Mouse (Mus musculus): ENCODE data around the gene Lrp3.

Gene Lrp3

DNA sequence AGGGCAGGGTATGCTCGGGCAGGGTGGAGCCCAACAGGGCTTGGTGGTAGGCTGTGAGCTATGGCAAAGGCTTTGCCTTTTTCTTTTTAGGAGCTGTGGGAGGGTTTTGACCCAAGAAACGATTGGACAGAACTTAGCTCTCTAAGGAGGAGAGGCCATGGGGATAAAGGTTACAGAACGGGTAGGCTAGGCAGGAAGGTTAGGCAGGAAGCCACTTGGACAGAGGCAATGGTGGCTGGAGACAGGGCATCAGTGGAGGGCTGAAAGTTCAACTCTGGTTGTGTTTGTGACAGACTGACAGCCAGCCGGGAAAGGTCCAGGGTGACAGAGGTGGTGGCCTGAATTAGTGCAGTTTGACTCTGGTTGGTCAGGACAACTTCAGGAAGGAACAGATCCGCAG is 25.6 kb downstream of the Lrp3 start:
- no peak for DNase-seq (ENCODE audit: inconsistent ontology term)

DNA sequence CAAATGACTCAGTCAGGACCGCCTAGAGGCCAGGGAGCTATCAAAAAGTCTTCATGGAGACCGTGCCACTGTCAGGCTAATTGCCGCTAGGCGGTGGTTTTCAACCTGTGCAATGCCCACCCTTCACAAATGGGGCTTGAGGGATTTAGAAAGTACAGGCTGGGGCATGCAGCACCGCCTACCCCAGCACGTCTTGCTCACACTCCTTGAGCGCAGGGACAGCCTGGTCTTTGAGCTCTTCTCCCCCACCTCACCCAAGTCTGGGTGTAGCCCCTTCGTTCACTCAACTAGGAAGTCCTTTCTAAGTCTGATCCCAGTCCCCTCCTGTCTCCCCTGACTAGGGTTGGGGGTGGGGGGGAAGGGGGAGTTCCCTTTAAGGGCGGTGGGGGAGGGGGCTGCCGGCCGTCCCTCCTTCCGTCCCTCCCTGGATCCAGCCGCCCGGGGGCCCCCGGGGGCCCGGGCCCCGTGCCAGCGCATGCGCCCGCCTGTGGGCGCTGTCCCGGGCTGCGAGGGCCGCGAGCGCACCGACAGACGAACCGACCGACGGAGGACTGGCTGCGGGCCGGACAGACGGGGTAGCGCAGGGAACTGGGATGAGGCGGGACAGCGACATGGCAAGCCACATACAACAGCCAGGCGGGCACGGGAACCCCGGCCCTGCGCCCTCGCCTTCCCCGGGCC is 29.3 kb downstream of the Lrp3 start, which contains the start of gene Slc7a10:
Slc7a10 (plus strand) TSS at position 497 of the 681 bp plus-strand sequence.
- DNase-seq (ENCODE audit: inconsistent ontology term), result no peak

DNA sequence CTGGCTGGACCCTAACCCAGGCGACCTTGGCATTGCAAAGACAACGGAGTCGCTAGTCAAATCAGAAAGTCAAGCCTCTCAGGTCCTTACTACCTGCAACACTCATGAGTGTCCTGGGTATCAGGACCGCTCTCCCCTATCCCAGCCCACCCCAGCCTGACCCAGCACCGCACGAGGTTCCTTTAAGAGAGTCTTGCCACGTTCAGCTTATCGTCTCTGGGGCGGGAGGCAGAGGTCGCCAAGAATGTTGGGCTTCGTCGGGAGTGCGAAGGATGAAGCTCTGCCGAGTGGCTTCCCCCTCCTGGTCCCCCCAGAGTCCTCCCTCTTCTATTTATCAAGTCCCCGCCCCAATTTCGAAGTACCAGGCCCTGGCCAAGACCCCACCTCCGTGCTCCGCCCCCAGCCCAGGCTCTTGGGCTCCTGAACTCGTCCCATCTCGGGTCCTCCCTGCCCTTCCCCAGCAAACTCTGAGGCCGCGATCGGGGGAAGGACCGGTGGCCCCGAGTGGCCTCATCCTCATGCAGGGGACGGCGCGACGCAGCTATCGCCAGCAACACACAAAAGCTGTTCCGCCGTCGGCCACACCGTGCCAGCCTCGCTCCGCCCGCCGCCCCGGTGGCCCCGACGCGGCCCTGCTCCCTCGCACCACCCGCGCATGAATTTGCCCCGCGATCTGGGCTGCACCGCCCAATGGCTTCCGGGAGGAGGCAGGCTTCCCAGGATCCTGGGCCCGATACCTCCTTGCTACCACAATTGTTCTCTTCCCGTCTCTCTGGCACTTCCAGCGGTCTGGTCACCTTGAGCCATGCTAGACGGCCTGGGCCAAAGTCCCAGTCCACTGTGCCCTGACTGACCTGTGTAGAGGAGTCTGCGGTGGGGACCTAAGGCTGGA is 30.2 kb downstream of the Lrp3 start:
- peak; percentile 37 for DNase-seq (ENCODE audit: inconsistent ontology term)

DNA sequence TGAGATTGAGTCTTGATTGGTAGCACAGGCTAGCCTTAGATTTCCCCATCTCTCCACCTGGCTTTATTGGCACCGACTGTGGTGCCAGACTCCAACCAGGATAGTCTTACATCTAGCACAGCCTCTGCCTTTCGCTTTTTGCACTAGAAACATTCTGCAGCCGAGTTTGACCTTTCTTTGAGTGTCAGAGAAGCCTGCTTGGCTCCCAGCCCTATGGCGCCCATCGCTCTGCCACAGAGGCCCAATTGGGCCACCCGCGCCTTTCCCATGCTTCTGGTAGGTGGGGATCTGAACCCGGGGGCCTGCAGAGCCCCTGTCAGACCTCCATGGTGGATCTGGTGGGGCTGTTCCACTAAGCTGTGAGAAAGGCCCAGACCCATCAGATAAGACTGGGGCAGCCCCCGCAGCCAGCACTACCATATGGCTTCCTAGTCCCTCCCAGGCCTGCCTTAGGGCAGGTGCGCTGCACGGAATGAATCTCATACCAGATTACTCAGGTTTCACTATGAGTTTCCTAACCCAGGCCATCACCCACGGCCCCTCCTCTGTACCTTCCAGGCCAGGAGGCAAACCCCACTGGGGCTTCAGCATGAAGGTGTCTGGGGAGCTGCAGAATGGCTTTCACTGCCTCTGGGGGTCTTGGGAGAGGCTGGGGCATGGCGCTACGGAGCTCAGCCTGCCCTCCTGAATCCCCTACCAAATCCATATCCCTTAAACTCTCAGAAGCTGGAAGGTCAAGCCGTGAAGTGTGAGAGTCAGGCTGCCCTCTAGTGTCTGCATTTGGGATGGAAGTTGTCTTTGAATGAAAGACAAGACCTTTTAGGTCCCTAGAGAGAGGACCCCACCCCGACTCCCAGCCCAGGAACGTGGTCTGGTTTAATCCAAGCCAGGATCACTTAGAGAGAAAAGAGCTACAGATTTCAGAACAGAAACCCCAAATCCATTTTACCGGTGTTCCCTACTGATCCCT is 38.6 kb downstream of the Lrp3 start:
- peak; percentile 19 for DNase-seq (ENCODE audit: inconsistent ontology term)

DNA sequence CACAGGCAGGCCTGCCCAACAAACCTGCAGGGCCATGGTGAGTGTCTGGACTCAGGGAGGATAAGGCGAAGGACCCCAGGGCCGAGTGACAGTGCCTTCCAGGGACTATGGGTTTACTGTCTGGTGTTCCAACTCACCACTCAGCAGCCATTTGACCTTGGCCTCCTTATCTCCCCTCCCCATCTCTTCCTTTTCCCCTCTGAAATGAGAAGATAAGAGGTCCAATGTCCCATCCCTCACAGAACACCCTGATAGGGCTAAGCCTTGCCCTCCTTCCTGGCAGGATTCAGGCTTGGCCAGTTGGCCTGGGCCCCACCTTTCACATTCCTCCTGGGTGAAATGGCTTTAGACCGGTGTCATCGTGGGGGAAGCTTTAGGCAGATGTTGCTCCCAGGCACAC is 39.8 kb downstream of the Lrp3 start:
- no peak for DNase-seq (ENCODE audit: inconsistent ontology term)

DNA sequence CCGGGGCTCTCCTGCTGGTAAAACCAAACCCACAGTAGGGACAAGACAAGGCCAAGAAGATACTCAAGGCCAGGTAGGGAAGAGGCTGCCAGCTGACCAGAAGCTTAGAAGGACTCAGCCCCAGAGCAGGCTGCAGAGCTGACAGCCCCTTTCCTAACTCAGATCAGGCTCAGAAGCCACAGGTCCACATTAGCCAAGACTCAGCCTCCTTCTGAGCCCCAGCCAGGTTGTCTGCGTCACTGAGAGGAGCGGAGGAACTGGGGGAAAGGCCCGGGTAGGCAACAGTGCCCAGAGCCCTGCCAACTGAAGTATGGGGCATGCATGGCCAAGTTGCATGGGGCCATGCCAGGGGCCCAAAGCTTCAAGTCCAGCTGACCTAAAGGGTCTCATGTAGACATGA is 42.8 kb downstream of the Lrp3 start:
- DNase-seq (ENCODE audit: inconsistent ontology term), result no peak

DNA sequence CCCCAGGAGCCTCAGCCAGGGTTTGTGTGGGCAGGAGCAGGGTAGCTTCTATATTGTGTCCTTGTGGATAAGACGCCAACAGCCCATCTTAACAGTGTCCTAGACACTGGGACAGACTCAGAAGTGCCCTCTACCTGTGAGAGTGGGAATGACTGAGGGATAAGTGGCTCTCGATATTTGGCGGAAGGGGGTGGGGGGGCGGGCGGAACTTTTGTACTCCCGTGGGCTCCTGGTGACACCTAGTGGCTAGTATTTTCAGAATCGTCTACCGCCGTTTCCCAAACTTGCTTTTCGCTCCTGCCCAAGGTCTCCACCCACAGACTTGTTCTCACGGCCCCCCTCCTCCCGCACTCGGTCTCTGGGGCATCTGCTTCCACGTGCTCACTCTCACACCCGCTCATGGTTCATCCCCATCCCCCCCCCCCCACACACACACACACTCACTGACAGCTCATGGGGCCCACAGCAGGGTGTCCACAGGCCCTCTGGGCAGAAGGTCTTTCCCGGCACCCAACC is 43.4 kb downstream of the Lrp3 start:
- DNase-seq (ENCODE audit: inconsistent ontology term), result peak; percentile 85

DNA sequence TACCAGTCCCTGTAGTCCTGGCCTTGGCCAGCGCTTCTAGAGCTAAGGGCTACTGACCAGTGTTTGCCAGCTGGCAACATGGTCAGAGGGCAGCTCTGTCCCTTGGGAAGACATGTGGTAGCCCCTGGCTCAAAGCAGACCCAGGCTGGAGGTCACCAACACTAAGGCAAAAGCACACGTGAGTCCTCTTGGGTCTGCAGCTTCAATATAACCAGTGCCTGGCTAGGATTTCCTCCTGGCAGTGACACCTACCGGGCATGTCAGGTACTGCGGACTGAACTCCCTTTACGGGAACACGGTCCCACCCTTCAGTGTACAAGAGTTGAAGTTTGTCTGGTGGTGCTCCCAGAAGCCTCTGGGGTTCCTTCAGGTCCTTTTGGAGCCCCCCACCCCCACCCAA is 46.0 kb downstream of the Lrp3 start:
- peak; percentile 66 for DNase-seq (ENCODE audit: inconsistent ontology term)

DNA sequence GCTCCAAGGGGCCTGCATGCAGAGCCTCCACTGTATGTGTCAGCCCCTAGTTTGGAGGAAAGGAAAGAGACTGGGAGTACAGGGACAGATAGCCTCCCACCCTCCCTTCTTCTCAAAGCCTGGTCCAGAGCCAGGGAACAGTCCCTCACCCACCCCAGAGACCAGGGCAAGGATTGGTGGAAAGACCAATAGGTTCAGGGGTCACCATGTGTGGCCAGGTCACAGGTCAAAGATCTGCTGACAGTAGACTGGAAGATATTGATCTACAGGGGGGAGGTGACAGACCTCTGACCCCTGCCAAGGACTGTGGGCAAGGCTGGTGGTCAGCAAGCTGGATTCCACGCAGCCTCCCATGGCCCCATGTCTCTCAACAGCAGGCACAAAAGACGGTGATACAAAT is 47.4 kb downstream of the Lrp3 start:
- no peak for DNase-seq (ENCODE audit: inconsistent ontology term)

DNA sequence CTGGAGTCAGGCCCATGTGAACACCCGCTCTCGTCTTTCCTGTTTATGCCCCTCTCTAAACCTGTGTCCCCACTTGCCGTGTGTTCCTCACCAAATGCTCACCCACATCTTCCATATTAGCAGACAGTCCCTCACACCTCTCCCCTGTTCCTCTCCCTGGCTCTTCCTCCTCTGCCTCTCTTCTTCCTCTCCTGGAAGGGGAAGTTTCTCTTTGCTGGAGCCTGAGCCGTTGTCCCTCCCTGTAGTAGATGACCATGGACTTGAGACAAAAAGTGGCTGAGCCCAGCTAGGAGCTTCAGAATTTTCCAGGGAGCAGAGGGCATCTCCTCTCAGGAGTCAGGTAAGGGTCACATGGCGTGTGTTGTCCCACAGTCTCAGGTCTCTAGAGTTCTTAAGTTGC is 48.3 kb downstream of the Lrp3 start:
- DNase-seq (ENCODE audit: inconsistent ontology term), result no peak

DNA sequence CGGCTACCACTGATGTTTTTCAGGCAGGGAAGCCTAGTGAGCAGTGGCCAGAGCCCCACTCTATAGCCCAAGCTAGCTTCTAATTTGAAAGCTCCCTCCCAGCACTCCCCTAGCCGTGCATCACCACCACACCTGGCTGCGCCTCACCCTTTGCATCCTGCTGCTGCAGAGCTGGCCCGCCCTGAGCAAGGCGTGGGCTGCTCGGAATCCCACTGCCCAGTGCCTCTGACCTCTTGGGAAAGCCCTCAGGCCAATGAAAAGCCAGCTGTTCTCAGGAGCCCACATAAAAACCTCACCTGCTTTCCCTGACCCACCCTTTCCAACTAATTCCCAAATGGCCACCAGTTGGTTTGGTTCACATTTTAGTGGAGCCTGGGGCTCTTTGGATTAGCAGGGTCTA is 51.2 kb downstream of the Lrp3 start:
- DNase-seq (ENCODE audit: inconsistent ontology term), result no peak

DNA sequence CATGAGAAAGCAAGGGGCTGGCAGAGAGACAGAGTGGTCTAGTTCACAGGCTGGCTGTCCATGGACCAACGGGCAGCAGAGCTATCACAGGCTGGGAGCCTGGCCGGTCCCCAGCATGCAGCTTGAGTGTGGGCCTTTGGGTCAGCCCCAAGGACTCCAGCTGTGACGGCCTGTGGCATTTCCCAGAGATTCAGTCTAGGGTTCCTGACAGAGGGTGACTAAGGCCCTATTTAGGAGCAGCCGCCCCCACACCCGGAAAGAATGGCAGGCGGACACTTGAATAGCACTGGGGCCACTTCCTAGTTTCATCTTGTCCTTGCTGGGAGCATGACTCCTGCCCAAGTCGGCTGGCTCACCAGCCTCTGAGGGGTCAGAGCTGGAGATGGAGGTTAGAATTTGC is 51.7 kb downstream of the Lrp3 start:
- peak; percentile 87 for DNase-seq (ENCODE audit: inconsistent ontology term)

DNA sequence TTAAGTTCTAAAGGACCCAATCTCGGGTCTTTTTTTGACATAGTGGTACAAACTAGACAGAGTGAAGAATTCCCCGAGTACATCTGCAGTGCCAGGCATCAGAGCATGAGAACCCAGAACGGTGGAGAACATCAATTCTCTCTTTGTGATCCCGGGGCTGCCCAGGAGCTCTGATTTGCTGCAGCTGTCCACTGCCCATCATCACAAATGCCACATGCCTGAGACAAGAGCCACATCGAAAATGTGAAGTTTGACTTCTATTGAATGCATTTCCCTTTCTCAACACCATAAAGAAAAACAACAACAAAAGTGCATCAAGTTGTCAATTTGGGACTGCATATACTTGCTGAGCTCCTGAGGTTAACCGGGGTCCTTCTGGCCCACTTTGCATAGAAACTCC is 52.9 kb downstream of the Lrp3 start:
- DNase-seq (ENCODE audit: inconsistent ontology term), result no peak

DNA sequence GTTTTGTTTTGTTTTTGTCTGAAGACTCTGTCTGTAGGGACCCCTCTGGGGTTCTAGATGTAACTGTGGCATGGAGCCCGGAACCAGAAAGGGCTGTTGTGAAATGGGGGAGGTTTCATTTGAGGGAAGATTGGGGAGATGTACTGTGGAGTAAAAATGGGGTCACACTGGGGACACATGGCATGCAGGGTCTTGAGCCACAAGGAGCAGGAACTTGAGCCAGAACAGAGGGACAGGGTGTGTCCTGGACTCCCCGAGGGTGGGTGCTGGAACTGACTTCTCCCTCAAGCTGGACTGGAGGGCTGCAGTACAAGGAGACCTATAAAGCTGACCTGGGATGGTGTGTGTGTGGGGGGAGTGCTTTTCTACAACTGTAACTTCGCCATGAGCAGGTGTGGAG is 57.8 kb downstream of the Lrp3 start:
- no peak for DNase-seq (ENCODE audit: inconsistent ontology term)

DNA sequence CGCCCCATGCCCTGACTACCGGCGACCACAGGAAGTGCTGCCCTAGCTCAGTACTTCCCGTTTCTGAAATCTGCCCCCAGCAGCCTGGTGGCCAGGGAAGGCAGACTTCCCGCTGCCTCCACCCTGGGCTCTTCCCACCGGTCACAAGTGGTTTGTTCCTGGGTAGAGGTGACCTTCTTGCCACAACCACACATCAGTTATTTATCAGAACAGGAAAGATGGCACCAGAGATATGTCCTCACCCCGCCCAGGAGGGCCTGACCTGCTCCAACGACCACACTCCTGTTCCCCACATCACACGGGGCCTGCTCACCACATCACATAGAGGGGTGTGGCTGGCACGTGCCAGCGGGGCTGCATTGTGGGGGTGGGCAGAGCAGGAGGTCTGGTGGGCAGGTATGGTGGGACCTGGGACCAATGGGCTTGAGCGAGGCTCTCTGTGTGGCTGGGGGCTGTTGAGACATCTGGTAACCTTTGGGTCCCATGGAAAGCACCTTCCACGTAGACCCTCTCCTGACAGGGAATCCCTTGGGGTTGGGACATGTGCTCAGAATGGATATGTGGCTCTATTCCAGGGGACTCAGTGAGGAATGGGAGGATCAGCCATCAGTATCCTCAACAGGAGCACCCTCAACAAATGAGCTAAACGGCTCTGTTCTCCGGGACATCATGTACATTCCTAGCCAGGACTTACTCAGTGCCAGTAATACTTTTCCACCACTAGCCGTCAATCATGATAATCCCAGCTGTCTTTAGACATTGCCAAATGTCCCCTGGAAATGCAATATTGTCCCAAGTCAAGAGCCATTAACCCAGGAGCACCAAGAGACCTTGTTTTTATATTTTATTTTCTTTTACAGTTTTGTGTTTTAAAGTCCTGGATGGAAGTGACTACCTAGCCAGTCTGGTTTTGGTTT is 58.5 kb downstream of the Lrp3 start:
- DNase-seq (ENCODE audit: inconsistent ontology term), result no peak

DNA sequence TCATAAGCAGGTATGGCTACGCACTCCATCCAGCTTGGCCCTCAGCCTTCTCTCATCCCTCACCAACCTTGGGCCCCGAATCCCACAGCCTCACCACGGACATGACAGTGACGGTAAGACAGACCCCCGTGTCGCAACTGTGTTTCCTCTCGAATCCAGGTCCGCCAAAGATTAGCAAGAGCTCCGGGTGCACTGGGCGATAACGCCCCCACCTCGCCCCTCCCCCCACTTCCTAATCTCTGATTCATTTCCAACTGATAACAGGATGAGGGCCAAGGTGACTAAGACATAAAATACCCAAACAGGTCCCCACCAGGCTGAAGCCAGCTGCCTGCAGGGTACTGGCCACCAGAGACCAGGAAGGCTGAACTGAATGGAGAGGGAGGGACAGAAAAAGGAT is 60.8 kb downstream of the Lrp3 start:
- DNase-seq (ENCODE audit: inconsistent ontology term), result no peak

DNA sequence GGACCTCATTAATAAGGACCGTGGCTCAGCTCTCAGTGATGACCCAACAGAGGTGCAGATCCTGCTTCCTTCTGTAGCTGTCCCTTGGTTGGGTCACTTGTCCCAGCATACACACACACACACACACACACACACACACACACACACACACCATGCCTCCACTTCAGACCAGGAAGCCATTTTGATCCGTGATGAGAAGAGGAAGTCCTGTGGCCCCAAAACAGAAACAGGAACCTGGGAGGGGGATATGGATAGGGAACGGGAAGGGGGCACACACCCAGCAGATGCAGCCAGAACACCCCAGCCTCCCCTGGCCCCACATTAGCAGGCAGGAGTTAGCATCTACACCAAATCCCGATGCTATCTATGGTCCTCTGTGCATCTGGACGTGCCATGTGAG is 64.4 kb downstream of the Lrp3 start:
- DNase-seq (ENCODE audit: inconsistent ontology term), result no peak

Data from Muller cell, postnatal 12 days (primary cell).